ENCODE assay signal across 19 mouse cellular contexts in genomic region chr12:36704380-36704779, GRCm38 (mm10).
A peak's percentile ranks its signal among the peaks of the same experiment; 100 is the strongest.
DNase-seq lines count a peak whose midpoint lies in the region; ATAC-seq and TF ChIP-seq lines count a peak whose summit lies in the region.
"Had no signal": no experiment of that assay in that cellular context is flagged by ENCODE, and none has a peak within 500 bp of the region (broad histone marks: within the 10 kb centered on the region; RNA-seq: fewer than 3 reads in every experiment).

No protein-coding gene starts in this region.

- no peaks in the 10 kb centered on the region for H3K4me1 ChIP-seq in forebrain, embryonic 13.5 days
- no peaks in the 10 kb centered on the region; the same call in 1 of the 2 replicates for H3K4me1 ChIP-seq in forebrain, embryonic 11.5 days (replicated peaks; ENCODE audit: control insufficient read depth, insufficient read depth, low read length)
- no peaks in the 10 kb centered on the region for H3K4me1 ChIP-seq in neural tube, embryonic 14.5 days (ENCODE audit: control insufficient read depth, insufficient read depth, low read length)
- no peaks in the 10 kb centered on the region for H3K4me1 ChIP-seq in neural tube, embryonic 15.5 days
- H3K4me1 ChIP-seq: hindbrain, embryonic 10.5 days; limb, embryonic 12.5 days; lung, embryonic 15.5 days; neural tube, embryonic 13.5 days had no signal

- H3K36me3 ChIP-seq in forebrain, embryonic 13.5 days (ENCODE audit: poor library complexity, severe bottlenecking) = no peaks in the 10 kb centered on the region
- no peaks in the 10 kb centered on the region for H3K36me3 ChIP-seq in forebrain, embryonic 11.5 days (ENCODE audit: control insufficient read depth, insufficient read depth, low read length)
- H3K36me3 ChIP-seq in neural tube, embryonic 14.5 days (ENCODE audit: control insufficient read depth, insufficient read depth, low read length) = no peaks in the 10 kb centered on the region
- no peaks in the 10 kb centered on the region for H3K36me3 ChIP-seq in neural tube, embryonic 15.5 days
- H3K36me3 ChIP-seq: G1E; hindbrain, embryonic 10.5 days; limb, embryonic 12.5 days; lung, embryonic 15.5 days; neural tube, embryonic 13.5 days had no signal

- H3K9me3 ChIP-seq in forebrain, embryonic 13.5 days (replicated peaks) = no peaks in the 10 kb centered on the region
- no peaks in the 10 kb centered on the region for H3K9me3 ChIP-seq in forebrain, embryonic 11.5 days (ENCODE audit: control insufficient read depth, low read length)
- no peaks in the 10 kb centered on the region for H3K9me3 ChIP-seq in neural tube, embryonic 14.5 days (ENCODE audit: control insufficient read depth, low read length)
- H3K9me3 ChIP-seq in neural tube, embryonic 15.5 days (replicated peaks) = no peaks in the 10 kb centered on the region
- H3K9me3 ChIP-seq: G1E; hindbrain, embryonic 10.5 days; limb, embryonic 12.5 days; lung, embryonic 15.5 days; neural tube, embryonic 13.5 days had no signal

- no peak overlapping the region for H3K4me3 ChIP-seq in forebrain, embryonic 13.5 days
- no peak overlapping the region for H3K4me3 ChIP-seq in forebrain, embryonic 11.5 days (ENCODE audit: low read depth, low read length)
- no peak overlapping the region for H3K4me3 ChIP-seq in layer of hippocampus, adult 2 months
- H3K4me3 ChIP-seq in neural tube, embryonic 14.5 days (ENCODE audit: low read depth, low read length) = no peak overlapping the region
- no peak overlapping the region for H3K4me3 ChIP-seq in neural tube, embryonic 15.5 days (replicated peaks)
- H3K4me3 ChIP-seq: hindbrain, embryonic 10.5 days; limb, embryonic 12.5 days; lung, embryonic 15.5 days; neural tube, embryonic 13.5 days had no signal

- peak; percentile 78; the same call in 1 of the 2 replicates for ATAC-seq in forebrain, embryonic 13.5 days
- no peak for ATAC-seq in forebrain, embryonic 11.5 days (replicated peaks; ENCODE audit: low FRiP score)
- 0 out of 2 replicates have a peak, but pooled peaks have one; percentile 41 for ATAC-seq in neural tube, embryonic 14.5 days (ENCODE audit: low read depth)
- no peak for ATAC-seq in neural tube, embryonic 15.5 days (ENCODE audit: low FRiP score)
- 0 out of 2 replicates have a peak, but pooled peaks have one; percentile 20 for ATAC-seq in megakaryocyte progenitor cell, adult 5-6 weeks (replicated peaks; ENCODE audit: poor library complexity)

- DNase-seq in forebrain, embryonic 11.5 days (ENCODE audit: low spot score) = no peak
- DNase-seq in layer of hippocampus, adult 2 months (ENCODE audit: low spot score in 2 of 2) = no peak
- DNase-seq in layer of hippocampus, adult 9-11 months = no peak
- DNase-seq in cerebellum, adult 11 months = no peak
- DNase-seq: B cell, adult 2 months; cerebellum, postnatal 36 days; kidney, adult 9 months; right cerebral cortex, postnatal 4 days; thymus, postnatal 14 days had no signal

- peak; percentile 69 for TF ChIP-seq CTCF in layer of hippocampus, adult 2 months (conservative IDR thresholded peaks at IDR 0.05)

- no peak overlapping the region for H3K27ac ChIP-seq in forebrain, embryonic 13.5 days
- no peak overlapping the region for H3K27ac ChIP-seq in forebrain, embryonic 11.5 days (ENCODE audit: low read depth, low read length)
- no peak overlapping the region for H3K27ac ChIP-seq in layer of hippocampus, adult 2 months
- H3K27ac ChIP-seq in neural tube, embryonic 14.5 days (ENCODE audit: low read depth, low read length) = no peak overlapping the region
- no peak overlapping the region for H3K27ac ChIP-seq in neural tube, embryonic 15.5 days (replicated peaks)
- H3K27ac ChIP-seq: hindbrain, embryonic 10.5 days; limb, embryonic 12.5 days; lung, embryonic 15.5 days; neural tube, embryonic 13.5 days had no signal

- H3K9ac ChIP-seq in forebrain, embryonic 13.5 days = no peak overlapping the region
- H3K9ac ChIP-seq in forebrain, embryonic 11.5 days (ENCODE audit: low read length) = no peak overlapping the region
- H3K9ac ChIP-seq in neural tube, embryonic 14.5 days (replicated peaks; ENCODE audit: low read depth, low read length) = no peak overlapping the region
- no peak overlapping the region for H3K9ac ChIP-seq in neural tube, embryonic 15.5 days (replicated peaks)
- H3K9ac ChIP-seq: limb, embryonic 12.5 days; lung, embryonic 15.5 days; neural tube, embryonic 13.5 days had no signal

- no peaks in the 10 kb centered on the region for H3K27me3 ChIP-seq in forebrain, embryonic 13.5 days
- no peaks in the 10 kb centered on the region for H3K27me3 ChIP-seq in forebrain, embryonic 11.5 days (ENCODE audit: control insufficient read depth, insufficient read depth, low read length)
- no peaks in the 10 kb centered on the region for H3K27me3 ChIP-seq in neural tube, embryonic 14.5 days (ENCODE audit: control insufficient read depth, insufficient read depth, low read length)
- H3K27me3 ChIP-seq in neural tube, embryonic 15.5 days (replicated peaks) = no peaks in the 10 kb centered on the region
- H3K27me3 ChIP-seq: limb, embryonic 12.5 days; lung, embryonic 15.5 days; neural tube, embryonic 13.5 days had no signal

- H3K4me2 ChIP-seq in forebrain, embryonic 13.5 days = no peak overlapping the region
- H3K4me2 ChIP-seq in forebrain, embryonic 11.5 days (ENCODE audit: low read depth, low read length, severe bottlenecking) = no peak overlapping the region
- H3K4me2 ChIP-seq in neural tube, embryonic 14.5 days (ENCODE audit: low read depth, low read length) = no peak overlapping the region
- H3K4me2 ChIP-seq in neural tube, embryonic 15.5 days = no peak overlapping the region
- H3K4me2 ChIP-seq: heart, embryonic 11.5 days; limb, embryonic 12.5 days; lung, embryonic 15.5 days; neural tube, embryonic 13.5 days had no signal

- WGBS in forebrain, embryonic 13.5 days = 57% methylated on average over 1 of the region's 1 CpGs
- 77% methylated on average over 1 of the region's 1 CpGs for WGBS in forebrain, embryonic 11.5 days
- 55% methylated on average over 1 of the region's 1 CpGs for WGBS in neural tube, embryonic 14.5 days
- 52% methylated on average over 1 of the region's 1 CpGs for WGBS in neural tube, embryonic 15.5 days

Comparison
In these comparisons a context has a peak if more than half of its experiments do, and no peak if none do; other contexts are left out.
1. ATAC-seq: peak in forebrain, embryonic 13.5 days (single experiment), neural tube, embryonic 14.5 days (single experiment) and megakaryocyte progenitor cell, adult 5-6 weeks (single experiment); none in forebrain, embryonic 11.5 days (single experiment) and neural tube, embryonic 15.5 days (single experiment).